Mouse (Mus musculus): ENCODE data around the gene Gemin4. TPM values are rescaled to one million over a fixed set of nuclear protein-coding genes. Genes with fewer than 3 reads are reported as not detected.

Gene Gemin4
- polyA plus RNA-seq, 1 experiment = 5.7 TPM

GRCm38 (mm10) chr11:76242901-76243810 is 25.7 kb upstream of the Gemin4 start, which contains the start of the genes Mrm3 and Glod4:
Gene Mrm3, plus strand, starts transcription at chr11:76243715.
Gene Glod4, minus strand, starts transcription at chr11:76243725.
- TF ChIP-seq GATA1 (IDR thresholded peaks at IDR 0.05; ENCODE audit: low read length) = no peak

- TF ChIP-seq GATA1 (IDR thresholded peaks at IDR 0.05; ENCODE audit: low read length) = no peak
Measured at GRCm38 (mm10) chr11:76239750-76240149, 22.3 kb upstream of the Gemin4 start.

- no peak for TF ChIP-seq GATA1 (IDR thresholded peaks at IDR 0.05; ENCODE audit: low read length)
Measured at GRCm38 (mm10) chr11:76236136-76236535, 18.7 kb upstream of the Gemin4 start.

GRCm38 (mm10) chr11:76225051-76225450 is 7.6 kb upstream of the Gemin4 start:
- no peak for TF ChIP-seq GATA1 (IDR thresholded peaks at IDR 0.05; ENCODE audit: low read length)

GRCm38 (mm10) chr11:76224631-76225030 is 7.2 kb upstream of the Gemin4 start:
- no peak for TF ChIP-seq GATA1 (IDR thresholded peaks at IDR 0.05; ENCODE audit: low read length)

GRCm38 (mm10) chr11:76216681-76217389 is 629 bp downstream of the Gemin4 start:
- TF ChIP-seq GATA1 (IDR thresholded peaks at IDR 0.05; ENCODE audit: low read length) = no peak

- TF ChIP-seq GATA1 (IDR thresholded peaks at IDR 0.05; ENCODE audit: low read length) = no peak
Measured at GRCm38 (mm10) chr11:76216049-76216540, 1.4 kb downstream of the Gemin4 start.

GRCm38 (mm10) chr11:76215011-76215410 is 2.5 kb downstream of the Gemin4 start:
- no peak for TF ChIP-seq GATA1 (IDR thresholded peaks at IDR 0.05; ENCODE audit: low read length)

GRCm38 (mm10) chr11:76213841-76214240 is 3.6 kb downstream of the Gemin4 start:
- TF ChIP-seq GATA1 (IDR thresholded peaks at IDR 0.05; ENCODE audit: low read length) = no peak

- TF ChIP-seq GATA1 (IDR thresholded peaks at IDR 0.05; ENCODE audit: low read length) = no peak
Measured at GRCm38 (mm10) chr11:76210228-76210985, 7.1 kb downstream of the Gemin4 start.

GRCm38 (mm10) chr11:76206793-76207192 is 10.7 kb downstream of the Gemin4 start:
- TF ChIP-seq GATA1 (IDR thresholded peaks at IDR 0.05; ENCODE audit: low read length) = no peak

GRCm38 (mm10) chr11:76201761-76202674 is 15.4 kb downstream of the Gemin4 start:
- TF ChIP-seq GATA1 (IDR thresholded peaks at IDR 0.05; ENCODE audit: low read length) = no peak

GRCm38 (mm10) chr11:76196977-76197469 is 20.4 kb downstream of the Gemin4 start:
- no peak for TF ChIP-seq GATA1 (IDR thresholded peaks at IDR 0.05; ENCODE audit: low read length)

- no peak for TF ChIP-seq GATA1 (IDR thresholded peaks at IDR 0.05; ENCODE audit: low read length)
Measured at GRCm38 (mm10) chr11:76196275-76196976, 21.0 kb downstream of the Gemin4 start.
